Mouse (Mus musculus) cerebellum, adult 2 months (tissue): ENCODE results near the gene Tmem164.

Experiments
- CTCF ChIP-seq: fragments of 200-500 bp; IDR thresholded peaks from 2 replicates; pipeline ENCODE4 v1.5.1; 2011; ENCODE audit warnings: low read depth, mild to moderate bottlenecking, control low read depth, low read length, moderate library complexity, borderline replicate concordance; ENCODE audit not compliant: insufficient read depth
- POLR2A ChIP-seq: fragments of 200-500 bp; IDR thresholded peaks from 2 replicates; pipeline ENCODE4 v1.6.1; 2011; ENCODE audit warnings: low read length, control low read depth, borderline replicate concordance; ENCODE audit not compliant: insufficient read depth

- TF ChIP-seq CTCF (no peak), POLR2A (no peak)
Measured at GRCm38 (mm10) chrX:142702094-142702493, 20.9 kb downstream of the Tmem164 start.
